Mouse (Mus musculus) ES-E14 (cell line): Measurements from ENCODE around the gene Kcnip3. TPM values are rescaled to one million over a fixed set of nuclear protein-coding genes. Genes with fewer than 3 reads are reported as not detected.

ENCODE experiments used
- DNase-seq: peaks from one replicate; pipeline ENCODE4 v3.0.0-alpha.2; 2013; ENCODE audit warnings: low read depth, low spot score
- H3K27ac ChIP-seq: 2 replicates; pipeline ENCODE4 v1.5.1; 2012; ENCODE audit warnings: low read depth, mild to moderate bottlenecking, low read length, moderate library complexity, mixed read lengths; ENCODE audit not compliant: poor library complexity, insufficient read depth, severe bottlenecking
- H3K36me3 ChIP-seq: 2 replicates; pipeline ENCODE4 v1.6.1; 2012; ENCODE audit warnings: mild to moderate bottlenecking, low read length, moderate library complexity, mixed read lengths; ENCODE audit not compliant: control insufficient read depth, poor library complexity, insufficient read depth, severe bottlenecking
- H3K4me1 ChIP-seq, 2 experiments: fragments of 150-350 bp in 1 of 2; sonication (generic) in 1 of 2; 2 replicates each; pipeline ENCODE4 v1.6.1; 2012; ENCODE audit warnings: low read length in 2 of 2, mild to moderate bottlenecking in 1 of 2, mixed read lengths in 1 of 2; ENCODE audit not compliant: control insufficient read depth in 2 of 2, insufficient read depth in 2 of 2, poor library complexity in 1 of 2
- H3K4me3 ChIP-seq, 2 experiments: fragments of 150-350 bp in 1 of 2; sonication (generic) in 1 of 2; 2 replicates each; pipeline ENCODE4 v1.5.1; 2012; ENCODE audit warnings: low read length in 2 of 2, low read depth in 1 of 2, mild to moderate bottlenecking in 1 of 2, mixed read lengths in 1 of 2; ENCODE audit not compliant: insufficient read depth in 1 of 2, poor library complexity in 1 of 2, severe bottlenecking in 1 of 2
- H3K9ac ChIP-seq: 2 replicates; pipeline ENCODE4 v1.6.1; 2012; ENCODE audit warnings: low read depth, mild to moderate bottlenecking, low read length, mixed read lengths; ENCODE audit not compliant: poor library complexity, insufficient read depth, severe bottlenecking
- H3K9me3 ChIP-seq: fragments of 150-350 bp; sonication (generic); 2 replicates; pipeline ENCODE4 v1.6.1; 2012; ENCODE audit warnings: low read depth, mild to moderate bottlenecking, low read length; ENCODE audit not compliant: control insufficient read depth, insufficient read depth
- CHD2 ChIP-seq: IDR thresholded peaks from 2 replicates; pipeline ENCODE4 v1.6.1; 2014; ENCODE audit warnings: mild to moderate bottlenecking, low read depth, low read length, inconsistent platforms
- HCFC1 ChIP-seq: IDR thresholded peaks from 2 replicates; pipeline ENCODE4 v1.6.1; 2012; ENCODE audit warnings: low read length, inconsistent platforms, borderline replicate concordance; ENCODE audit not compliant: insufficient read depth
- MAFK ChIP-seq: IDR thresholded peaks from 2 replicates; pipeline ENCODE4 v1.6.1; 2014; ENCODE audit warnings: mild to moderate bottlenecking, low read depth, low read length, inconsistent platforms; ENCODE audit not compliant: insufficient read depth
- ZC3H11A ChIP-seq: IDR thresholded peaks from 2 replicates; pipeline ENCODE4 v1.6.1; 2012; ENCODE audit warnings: low read depth, mild to moderate bottlenecking, inconsistent platforms, low read length, borderline replicate concordance
- ZNF384 ChIP-seq: IDR thresholded peaks from 2 replicates; pipeline ENCODE4 v1.6.1; 2012; ENCODE audit warnings: low read depth, low read length, inconsistent platforms
- in situ Hi-C, 2 experiments: fragments of 600-800 bp; cut with MboI; formaldehyde crosslinking; loops; one replicate each; pipeline ENCODE4 v1.15.1; 2025; ENCODE audit warnings: low sequenced_read_pairs in 2 of 2, inconsistent platforms in 1 of 2; ENCODE audit not compliant: unreplicated experiment in 2 of 2
- total RNA-seq: library from RNA; depleted of rRNA; stranded (reverse); fragments of 300-350 nt; gene quantifications from 2 replicates; pipeline ENCODE4 v1.2.3, GENCODE M21; 2012

Gene Kcnip3
- total RNA-seq, 1 experiment: 3.0 TPM

GRCm38 (mm10) chr2:127433487-127434295 lies 88.2 kb downstream of the Kcnip3 start:
- no peak for DNase-seq
- Histone ChIP-seq H3K4me3 (no peak overlapping the region), H3K9me3 (no peaks in the 10 kb centered on the region), H3K27ac (no peak overlapping the region), H3K4me1 (peaks cover 0 to 3% of the 10 kb centered on the region in 2 experiments; a peak in 1 of 4 replicates), H3K9ac (no peak overlapping the region), H3K36me3 (peaks cover 20% of the 10 kb centered on the region; the same call in 1 of the 2 replicates)
- TF ChIP-seq CHD2: no peak
- TF ChIP-seq MAFK: no peak
- no peak for TF ChIP-seq HCFC1
- TF ChIP-seq ZNF384: no peak
- TF ChIP-seq ZC3H11A: no peak
- in situ Hi-C loops: no loop called here

GRCm38 (mm10) chr2:127430238-127430637 lies 91.7 kb downstream of the Kcnip3 start:
- TF ChIP-seq MAFK: no peak
- TF ChIP-seq HCFC1: no peak
- no peak for TF ChIP-seq ZC3H11A
- no peak for TF ChIP-seq CHD2
- no peak for TF ChIP-seq ZNF384
- Histone ChIP-seq H3K36me3 (peaks cover 15% of the 10 kb centered on the region; the same call in 1 of the 2 replicates), H3K4me3 (no peak overlapping the region), H3K4me1 (peaks cover 0 to 3% of the 10 kb centered on the region in 2 experiments; a peak in 1 of 4 replicates), H3K9me3 (no peaks in the 10 kb centered on the region), H3K27ac (no peak overlapping the region), H3K9ac (no peak overlapping the region)
- DNase-seq: no peak
- in situ Hi-C loops: no loop called here

GRCm38 (mm10) chr2:127424977-127425376 lies 96.9 kb downstream of the Kcnip3 start, which contains the start of gene Gpat2:
TSS of gene Gpat2 (plus strand) at chr2:127425199.
- Histone ChIP-seq H3K36me3 (no peaks in the 10 kb centered on the region), H3K9ac (0 out of 2 replicates have a peak within 1 kb of the TSS, but pooled peaks have one; percentile 2), H3K9me3 (no peaks in the 10 kb centered on the region), H3K4me3 (peak within 1 kb of the TSS; percentile 17 to 35; a peak in 3 of 4 replicates), H3K4me1 (0 out of 4 replicates have a peak, but pooled peaks cover 0 to 2% of the 10 kb centered on the region in 2 experiments), H3K27ac (no peak within 1 kb of the TSS)
- in situ Hi-C loops: no loop called here
- TF ChIP-seq ZC3H11A (no peak; the same call in 1 of the 2 replicates), HCFC1 (peak; percentile 47; the same call in 1 of the 2 replicates)
- DNase-seq: no peak

GRCm38 (mm10) chr2:127418266-127418970 lies 103.5 kb downstream of the Kcnip3 start:
- in situ Hi-C loops: no loop called here
- H3K36me3 ChIP-seq: no peaks in the 10 kb centered on the region
- DNase-seq: no peak
- no peaks in the 10 kb centered on the region for H3K4me1 ChIP-seq
- no peaks in the 10 kb centered on the region for H3K9me3 ChIP-seq
- no peak overlapping the region for H3K4me3 ChIP-seq
- H3K9ac ChIP-seq: no peak overlapping the region
- TF ChIP-seq MAFK (no peak), CHD2 (no peak), HCFC1 (no peak), ZNF384 (no peak), ZC3H11A (no peak)
- no peak overlapping the region for H3K27ac ChIP-seq
